Mouse (Mus musculus): ENCODE data around the gene 4430402I18Rik.
A peak's percentile ranks its signal among the peaks of the same experiment; 100 is the strongest.

The 4430402I18Rik gene

GRCm38 (mm10) chr19:28964552-28964903, 3.1 kb downstream of the 4430402I18Rik start:
- no peak for DNase-seq

DNA sequence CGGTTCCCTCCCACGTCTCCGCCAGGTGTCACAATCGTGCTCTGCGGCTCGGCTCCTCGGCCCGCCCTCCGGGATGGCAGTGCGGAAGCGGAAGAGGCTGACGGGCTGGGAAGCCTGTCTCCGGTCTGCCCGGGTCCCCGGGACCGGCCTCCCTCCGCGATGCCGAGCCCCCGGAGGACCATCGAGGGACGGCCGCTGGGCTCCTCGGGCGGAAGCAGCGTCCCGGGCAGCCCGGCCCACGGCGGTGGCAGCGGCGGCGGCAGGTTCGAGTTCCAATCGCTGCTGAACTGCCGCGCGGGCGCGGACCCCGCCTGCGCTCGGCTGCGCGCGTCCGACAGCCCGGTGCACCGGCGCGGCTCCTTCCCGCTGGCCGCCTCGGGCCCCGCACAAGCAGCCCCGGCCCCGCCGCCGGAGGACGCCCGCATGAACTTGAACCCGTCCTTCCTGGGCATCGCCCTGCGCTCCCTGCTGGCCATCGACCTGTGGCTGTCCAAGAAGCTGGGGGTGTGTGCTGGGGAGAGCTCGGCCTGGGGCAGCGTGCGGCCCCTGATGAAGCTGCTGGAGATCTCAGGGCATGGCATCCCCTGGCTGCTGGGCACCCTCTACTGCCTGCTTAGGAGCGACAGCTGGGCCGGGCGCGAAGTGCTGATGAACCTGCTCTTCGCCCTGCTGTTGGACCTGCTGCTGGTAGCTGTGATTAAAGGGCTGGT, 3.6 kb downstream of the 4430402I18Rik start, which contains the start of gene Plpp6:
TSS of gene Plpp6 (plus strand) at position 112 of the 710 bp plus-strand sequence.
- peak; percentile 89 to 90 for DNase-seq

DNA sequence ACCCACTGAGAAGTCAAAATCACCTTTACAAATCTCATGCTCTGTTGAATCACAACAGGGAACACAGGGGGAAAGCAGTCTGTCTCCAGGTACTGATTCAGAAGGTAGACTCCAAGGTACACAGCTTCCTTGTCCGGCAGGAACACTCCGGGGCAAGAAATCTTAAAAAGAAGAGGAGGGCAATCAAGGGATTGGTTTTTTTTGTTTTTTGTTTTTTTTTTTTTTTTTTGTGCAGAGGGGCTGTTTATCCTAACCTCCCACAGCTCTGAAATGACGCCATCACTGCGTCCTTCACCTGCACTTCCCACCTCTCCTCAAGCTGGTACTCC, 4.1 kb downstream of the 4430402I18Rik start:
- DNase-seq, result no peak

DNA sequence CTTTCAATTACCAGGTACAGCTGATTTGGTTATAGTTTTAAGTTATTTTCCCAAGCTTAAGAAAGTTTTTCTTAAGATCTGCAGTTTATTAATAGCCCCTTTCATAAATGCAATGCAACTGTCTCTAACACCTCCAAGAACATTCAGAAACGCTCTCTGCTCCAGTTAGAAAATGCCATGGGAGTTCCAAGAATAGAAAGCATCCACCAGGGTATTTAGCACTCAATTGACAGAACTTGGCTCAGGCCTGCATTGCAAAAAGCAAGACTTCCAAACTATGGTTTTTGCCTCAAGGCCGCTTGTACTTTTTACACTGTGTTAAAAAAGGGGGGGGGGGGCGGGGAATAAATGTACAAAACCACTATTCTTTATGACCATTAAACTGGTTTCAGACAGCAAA, 4.5 kb downstream of the 4430402I18Rik start:
- no peak for DNase-seq

DNA sequence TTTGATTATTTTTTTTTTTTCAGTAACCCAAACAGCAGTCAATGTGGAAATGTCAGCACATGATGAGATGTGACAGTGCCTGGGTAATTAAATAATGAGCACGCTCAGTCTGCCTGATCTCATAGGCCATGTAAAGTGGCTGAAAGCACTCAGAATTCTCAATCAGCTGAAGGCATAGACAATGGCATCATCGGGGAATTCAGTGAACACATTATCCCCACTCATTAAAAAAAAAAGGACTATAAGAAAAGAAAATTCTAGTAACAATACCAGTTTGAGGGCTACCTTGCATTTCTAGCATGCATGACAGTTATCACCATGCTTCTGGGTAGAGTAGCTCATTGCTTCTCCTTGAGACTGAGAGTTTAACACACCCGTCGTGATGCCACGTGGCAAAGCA, 16.3 kb downstream of the 4430402I18Rik start:
- DNase-seq, result no peak

DNA sequence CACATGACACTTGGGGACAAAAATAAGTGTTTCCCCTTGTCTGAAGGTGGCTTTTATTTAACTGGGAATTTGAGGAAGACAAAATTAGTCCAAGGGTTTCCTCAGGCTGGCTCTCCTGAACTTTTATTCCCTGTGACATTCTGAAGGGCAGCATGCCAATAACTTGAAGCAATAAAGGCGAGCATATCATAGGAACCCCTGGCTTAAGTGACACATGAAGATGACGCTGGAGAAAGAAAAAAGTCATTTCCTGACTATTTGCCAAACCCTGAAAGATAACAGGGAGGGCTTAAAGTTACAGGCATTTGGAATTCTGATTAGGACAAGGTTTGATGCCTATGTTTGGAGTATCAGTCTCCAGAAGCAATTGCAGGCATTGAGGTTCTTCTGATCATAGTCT, 20.3 kb downstream of the 4430402I18Rik start:
- no peak for DNase-seq

GRCm38 (mm10) chr19:28946782-28947181, 20.8 kb downstream of the 4430402I18Rik start:
- peak in 1 of 2 experiments; percentile 33 for DNase-seq

DNA sequence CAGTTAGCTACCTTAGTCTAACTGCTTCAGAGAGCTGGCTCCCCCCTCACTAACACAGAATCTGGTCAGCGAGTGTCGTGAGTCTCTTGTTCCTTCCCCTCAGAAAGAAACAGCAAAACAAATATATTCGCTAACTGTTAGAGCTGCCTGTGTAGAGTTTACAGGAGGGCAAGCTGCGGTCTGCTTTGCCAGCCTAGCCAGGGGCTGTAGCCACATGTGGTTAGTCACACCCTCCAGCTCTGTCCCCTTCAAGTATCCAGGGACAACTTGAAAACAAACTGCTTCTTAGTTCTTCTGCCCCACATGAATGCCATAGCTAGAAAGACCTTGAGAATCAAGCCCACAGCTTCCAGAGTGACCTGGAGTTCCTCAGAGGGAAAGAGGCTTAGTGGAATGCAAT, 26.3 kb downstream of the 4430402I18Rik start:
- DNase-seq, result no peak

DNA sequence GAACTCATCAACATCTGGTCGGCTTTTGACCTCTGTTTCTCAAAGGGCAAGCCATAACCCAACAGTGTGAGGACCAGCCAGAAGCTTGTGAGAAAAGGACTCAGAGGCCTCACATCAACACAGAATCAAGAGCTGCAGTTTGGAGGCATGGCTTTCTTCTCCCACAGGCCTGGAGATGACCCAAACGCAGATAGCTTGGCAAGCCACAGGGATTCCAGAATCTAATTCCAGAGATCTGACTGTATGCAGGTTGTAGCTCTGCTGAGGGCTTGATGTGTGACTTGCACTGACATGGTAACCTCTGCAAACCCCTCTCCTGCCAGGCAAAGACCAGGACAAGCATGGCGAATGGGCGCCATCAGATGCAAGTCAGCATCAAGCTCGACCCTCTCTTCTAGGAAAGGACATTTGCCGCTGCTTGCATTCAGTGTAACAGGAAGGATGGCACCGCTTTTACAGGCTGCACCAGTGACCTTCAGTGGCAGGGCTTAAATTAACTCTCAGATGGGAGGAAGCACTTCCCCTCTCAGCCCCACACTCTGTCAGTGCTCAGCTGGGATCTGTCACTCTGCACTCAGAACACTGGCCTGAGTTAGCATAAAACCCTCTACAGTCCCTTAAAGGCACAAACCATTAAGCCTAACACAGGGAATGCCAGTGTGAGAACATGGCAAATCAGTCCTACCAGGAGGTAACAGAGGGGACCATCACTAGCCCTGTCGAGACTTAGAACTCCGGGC, 27.3 kb downstream of the 4430402I18Rik start:
- DNase-seq, result no peak

DNA sequence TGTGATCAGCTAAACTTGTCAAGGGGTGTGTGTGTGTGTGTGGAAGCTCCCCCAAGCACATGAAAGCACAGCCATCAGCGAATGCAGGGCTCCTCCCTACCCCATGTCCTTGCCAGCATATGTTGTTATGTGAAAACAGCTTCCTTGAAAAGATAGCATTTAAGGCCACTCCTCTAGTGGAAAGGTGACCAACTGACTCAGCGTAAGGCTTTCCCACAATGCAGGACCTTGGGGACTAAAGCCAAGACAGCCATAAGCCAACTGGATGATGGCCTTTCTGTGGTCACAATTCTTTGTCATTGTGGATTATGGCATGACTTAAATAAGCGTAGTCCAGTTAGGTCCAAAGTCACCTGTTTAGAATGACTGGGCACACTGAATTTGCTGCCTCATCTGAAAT, 32.7 kb downstream of the 4430402I18Rik start:
- DNase-seq, result no peak

- no peak for DNase-seq
These were observed 38.6 kb downstream of the 4430402I18Rik start for GRCm38 (mm10) chr19:28929034-28929433.

- no peak for DNase-seq
These were observed 40.2 kb downstream of the 4430402I18Rik start for GRCm38 (mm10) chr19:28927396-28927795.

GRCm38 (mm10) chr19:28926366-28926765, 41.2 kb downstream of the 4430402I18Rik start:
- no peak for DNase-seq

GRCm38 (mm10) chr19:28917839-28918238, 49.8 kb downstream of the 4430402I18Rik start:
- no peak for DNase-seq

DNA sequence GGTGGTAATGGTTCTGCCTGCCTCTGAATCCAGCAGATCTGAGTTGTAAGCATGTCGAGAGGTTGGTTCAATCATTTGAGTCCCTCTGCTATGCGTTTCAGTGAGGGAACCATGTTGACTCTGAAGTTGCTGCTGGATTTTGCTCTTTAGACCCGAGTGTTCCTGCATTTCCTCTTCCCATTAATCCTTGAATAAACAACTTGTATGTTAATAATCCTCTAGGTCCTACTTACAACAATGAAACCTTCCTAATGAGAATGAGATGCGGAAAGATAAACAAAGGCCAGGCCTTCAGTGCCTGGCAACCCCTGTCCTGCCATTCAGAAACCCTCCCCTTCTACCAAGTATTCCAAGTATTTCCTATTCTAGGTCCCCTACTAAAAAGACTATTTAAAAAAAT, 51.1 kb downstream of the 4430402I18Rik start:
- no peak for DNase-seq

DNA sequence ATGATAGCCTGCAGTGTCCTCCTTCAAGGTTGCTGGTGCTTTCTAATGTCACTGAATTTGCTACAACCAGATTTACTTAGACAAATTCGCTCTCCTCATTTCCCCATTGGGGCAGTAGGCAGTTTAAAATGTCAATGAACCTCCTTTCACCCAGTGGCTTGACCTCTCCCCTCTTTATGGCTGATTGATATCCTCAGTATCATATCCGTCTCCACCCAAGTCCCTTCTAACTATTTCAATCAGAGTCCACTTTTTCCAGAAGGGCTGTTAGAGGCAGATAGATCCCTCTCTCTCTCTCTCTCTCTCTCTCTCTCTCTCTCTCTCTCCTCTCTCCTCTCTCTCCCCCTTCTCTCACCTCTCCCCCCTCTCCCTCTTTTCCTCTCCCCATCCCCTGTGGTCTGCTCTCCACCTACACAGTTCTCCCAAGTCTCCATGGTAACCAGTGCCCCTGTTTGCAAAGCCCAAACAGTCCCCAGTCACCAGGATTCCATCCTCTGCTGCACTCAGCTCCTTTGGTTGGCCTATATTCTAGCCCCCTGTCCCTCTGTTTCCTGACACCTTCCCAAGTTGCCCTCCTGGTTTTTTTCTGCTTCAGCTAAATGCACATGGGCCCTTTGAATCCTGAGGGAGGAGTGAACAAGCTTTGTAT, 51.9 kb downstream of the 4430402I18Rik start:
- DNase-seq, result no peak

- no peak for DNase-seq
These were observed 53.0 kb downstream of the 4430402I18Rik start for GRCm38 (mm10) chr19:28914598-28914997.

- DNase-seq, result no peak
These were observed 58.9 kb downstream of the 4430402I18Rik start for GRCm38 (mm10) chr19:28908693-28909092.

DNA sequence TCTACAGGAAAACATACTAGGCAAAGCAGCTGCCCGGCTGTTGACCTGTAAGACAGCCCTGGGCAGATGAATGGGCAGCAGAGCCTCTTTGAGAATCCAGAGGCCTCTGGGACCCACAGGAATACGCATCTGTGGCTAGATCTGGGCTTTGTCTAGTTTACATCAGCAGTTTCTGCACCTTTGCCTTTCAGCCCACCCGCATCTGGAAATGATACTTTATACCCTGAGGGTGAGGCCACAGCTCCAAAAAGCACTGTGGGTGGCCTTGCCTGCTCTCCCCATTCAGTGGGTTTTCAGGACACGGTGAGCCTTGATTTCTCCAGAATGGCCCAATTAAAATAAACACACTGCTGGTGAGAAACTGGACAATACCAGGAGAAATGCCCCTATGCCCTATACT, 59.4 kb downstream of the 4430402I18Rik start:
- no peak for DNase-seq

GRCm38 (mm10) chr19:28903536-28904119, 64.0 kb downstream of the 4430402I18Rik start:
- no peak for DNase-seq

GRCm38 (mm10) chr19:28902806-28903205, 64.8 kb downstream of the 4430402I18Rik start:
- peak; percentile 14 to 17 for DNase-seq

GRCm38 (mm10) chr19:28902111-28902510, 65.5 kb downstream of the 4430402I18Rik start:
- DNase-seq, result peak; percentile 20

DNA sequence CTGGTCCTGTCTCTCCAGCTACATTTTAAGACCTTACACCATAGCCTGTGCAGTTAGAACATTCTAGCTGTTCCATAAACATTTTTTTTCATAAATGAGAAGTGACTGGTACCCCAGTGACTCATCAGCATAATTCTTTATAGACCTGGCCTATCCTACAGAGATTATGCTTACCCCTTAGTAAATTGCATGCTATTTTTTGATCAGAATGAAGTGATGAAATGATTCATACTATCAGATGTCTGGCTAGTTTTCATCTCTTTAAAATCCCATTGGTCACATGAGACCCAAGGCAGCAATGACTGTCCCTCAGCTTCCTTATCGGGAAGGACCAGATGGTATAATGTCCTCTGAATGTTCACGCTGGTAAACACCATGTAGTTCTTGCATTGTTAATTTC, 66.8 kb downstream of the 4430402I18Rik start:
- no peak for DNase-seq

- no peak for DNase-seq
These were observed 70.1 kb downstream of the 4430402I18Rik start for GRCm38 (mm10) chr19:28897497-28897896.
